Mouse (Mus musculus) lung, adult 18-20 months (tissue): ENCODE measurements around the gene Zic2.

Experiments
- DNase-seq, 2 experiments: peaks; one replicate each; pipeline ENCODE4 v3.0.0; 2022; ENCODE audit warnings: mixed read lengths in 2 of 2

Zic2 gene

GRCm38 (mm10) chr14:122513511-122514036 is 38.3 kb downstream of the Zic2 start:
- DNase-seq = no peak

DNA sequence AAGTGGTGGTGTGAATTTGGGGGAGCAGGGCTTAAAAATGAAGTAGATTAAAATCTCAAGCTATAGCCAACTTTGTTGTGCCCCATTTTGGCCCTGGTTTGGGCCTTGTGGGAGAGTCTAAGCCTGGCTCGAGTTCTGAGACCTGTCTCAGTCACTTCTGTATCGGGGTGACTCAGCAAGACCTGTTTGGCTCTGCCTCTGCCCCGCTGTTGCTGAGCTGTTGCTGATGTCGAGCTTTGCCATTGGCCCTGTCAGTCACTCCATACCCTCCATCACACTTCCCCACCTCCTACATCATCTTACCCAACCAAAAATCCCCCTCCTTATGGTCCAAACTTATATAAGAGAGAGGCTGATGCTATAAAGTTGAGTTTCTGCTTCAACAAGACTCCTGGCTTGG is 53.2 kb downstream of the Zic2 start:
- no peak for DNase-seq
